Mouse (Mus musculus) megakaryocyte, embryonic 14.5 days (primary cell): ENCODE data around the gene Tmem219. TPM values are rescaled to one million over a fixed set of nuclear protein-coding genes. Genes with fewer than 3 reads are reported as not detected.
A peak's percentile ranks its signal among the peaks of the same experiment; 100 is the strongest.

Experiments
- H3K27me3 ChIP-seq: replicated peaks from 2 replicates; pipeline ENCODE3; 2012; ENCODE audit warnings: inconsistent platforms
- H3K36me3 ChIP-seq: replicated peaks from 2 replicates; pipeline ENCODE3; 2012; ENCODE audit warnings: low read length, inconsistent platforms, mixed read lengths
- H3K4me1 ChIP-seq: 2 replicates; pipeline ENCODE4 v1.6.1; 2012; ENCODE audit warnings: inconsistent platforms
- H3K4me3 ChIP-seq: replicated peaks from 2 replicates; pipeline ENCODE3; 2012; ENCODE audit warnings: moderate library complexity, mild to moderate bottlenecking, inconsistent platforms
- H3K9me3 ChIP-seq: 2 replicates; pipeline ENCODE4 v1.6.1; 2012; ENCODE audit warnings: inconsistent platforms
- FLI1 ChIP-seq: IDR thresholded peaks from 2 replicates; pipeline ENCODE4 v1.6.1; 2012; ENCODE audit warnings: low read length, inconsistent platforms, mixed read lengths
- GATA1 ChIP-seq: IDR thresholded peaks from 3 replicates; pipeline ENCODE4 v1.6.1; 2012; ENCODE audit warnings: mixed read lengths, low read length, inconsistent platforms, borderline replicate concordance
- polyA plus RNA-seq: library from polyadenylated mRNA; stranded (reverse); fragments of >175 nt; gene quantifications from 2 replicates; pipeline ENCODE4 v1.2.3, GENCODE M21; 2012; ENCODE audit warnings: low replicate concordance; ENCODE audit not compliant: insufficient read depth

The Tmem219 gene
- polyA plus RNA-seq, 1 experiment = 50.9 TPM

- Histone ChIP-seq H3K4me1 (peaks cover 61% of the 10 kb centered on the region), H3K36me3 (peaks cover 96% of the 10 kb centered on the region)
- TF ChIP-seq FLI1 = no peak
- TF ChIP-seq GATA1 = no peak
These were observed 55.2 kb downstream of the Tmem219 start for GRCm38 (mm10) chr7:126867534-126867933.

GRCm38 (mm10) chr7:126863791-126864190 lies 58.9 kb downstream of the Tmem219 start:
- peaks cover 78% of the 10 kb centered on the region for H3K36me3 ChIP-seq
- H3K27me3 ChIP-seq = no peaks in the 10 kb centered on the region
- peak overlapping the region; percentile 67 for H3K4me3 ChIP-seq
- H3K4me1 ChIP-seq = peaks cover 47% of the 10 kb centered on the region
- H3K9me3 ChIP-seq = peaks cover 3% of the 10 kb centered on the region; the same call in 1 of the 2 replicates
- TF ChIP-seq GATA1 = no peak
- no peak for TF ChIP-seq FLI1

More at GRCm38 (mm10) chr7:126867534-126867933, 55.2 kb downstream of the Tmem219 start:
- H3K27me3 ChIP-seq = no peaks in the 10 kb centered on the region
- no peak overlapping the region for H3K4me3 ChIP-seq
- H3K9me3 ChIP-seq = peaks cover 3% of the 10 kb centered on the region; the same call in 1 of the 2 replicates

GRCm38 (mm10) chr7:126862147-126862784 lies 60.5 kb downstream of the Tmem219 start, which contains the start of gene Ino80e:
Ino80e (minus strand) TSS chr7:126862377.
- H3K4me1 ChIP-seq = peaks cover 51% of the 10 kb centered on the region

GRCm38 (mm10) chr7:126861429-126862130 lies 61.1 kb downstream of the Tmem219 start, which contains the start of gene Hirip3:
Hirip3 (plus strand) TSS chr7:126861972.
- peaks cover 78% of the 10 kb centered on the region for H3K36me3 ChIP-seq
- peaks cover 3% of the 10 kb centered on the region; the same call in 1 of the 2 replicates for H3K9me3 ChIP-seq
- H3K4me1 ChIP-seq = peaks cover 54% of the 10 kb centered on the region
- TF ChIP-seq GATA1 (no peak), FLI1 (no peak)
- no peaks in the 10 kb centered on the region for H3K27me3 ChIP-seq
- peak within 1 kb of the TSS; percentile 95 for H3K4me3 ChIP-seq

More at GRCm38 (mm10) chr7:126862147-126862784, 60.5 kb downstream of the Tmem219 start, which contains the start of gene Ino80e:
- H3K9me3 ChIP-seq = peaks cover 3% of the 10 kb centered on the region; the same call in 1 of the 2 replicates
- no peak; the same call in 1 of the 2 replicates for TF ChIP-seq FLI1
- no peak for TF ChIP-seq GATA1
- H3K27me3 ChIP-seq = no peaks in the 10 kb centered on the region
- peaks cover 78% of the 10 kb centered on the region for H3K36me3 ChIP-seq
- peak within 1 kb of the TSS; percentile 95 for H3K4me3 ChIP-seq

GRCm38 (mm10) chr7:126860987-126861386 lies 61.7 kb downstream of the Tmem219 start:
- no peaks in the 10 kb centered on the region for H3K27me3 ChIP-seq
- peaks cover 78% of the 10 kb centered on the region for H3K36me3 ChIP-seq
- H3K9me3 ChIP-seq = peaks cover 3% of the 10 kb centered on the region; the same call in 1 of the 2 replicates
- peaks cover 51% of the 10 kb centered on the region for H3K4me1 ChIP-seq
- H3K4me3 ChIP-seq = peak overlapping the region; percentile 95
- no peak for TF ChIP-seq GATA1
- no peak for TF ChIP-seq FLI1

GRCm38 (mm10) chr7:126856741-126857420 lies 65.8 kb downstream of the Tmem219 start:
- H3K4me1 ChIP-seq = peaks cover 32% of the 10 kb centered on the region

GRCm38 (mm10) chr7:126855641-126856040 lies 67.1 kb downstream of the Tmem219 start:
- no peaks in the 10 kb centered on the region for H3K9me3 ChIP-seq
- TF ChIP-seq FLI1 (no peak), GATA1 (no peak)
- no peak overlapping the region for H3K4me3 ChIP-seq
- peaks cover 25% of the 10 kb centered on the region for H3K4me1 ChIP-seq
- peaks cover 99% of the 10 kb centered on the region for H3K36me3 ChIP-seq
- no peaks in the 10 kb centered on the region for H3K27me3 ChIP-seq

More at GRCm38 (mm10) chr7:126856741-126857420, 65.8 kb downstream of the Tmem219 start:
- TF ChIP-seq FLI1 (no peak), GATA1 (no peak)
- Histone ChIP-seq H3K4me3 (no peak overlapping the region), H3K27me3 (no peaks in the 10 kb centered on the region), H3K9me3 (no peaks in the 10 kb centered on the region), H3K36me3 (peaks cover 89% of the 10 kb centered on the region)

GRCm38 (mm10) chr7:126853454-126853853 lies 69.3 kb downstream of the Tmem219 start:
- H3K9me3 ChIP-seq = no peaks in the 10 kb centered on the region
- TF ChIP-seq GATA1 (no peak), FLI1 (no peak)
- H3K27me3 ChIP-seq = peaks cover 21% of the 10 kb centered on the region
- no peak overlapping the region for H3K4me3 ChIP-seq
- peaks cover 78% of the 10 kb centered on the region for H3K36me3 ChIP-seq
- peaks cover 23% of the 10 kb centered on the region for H3K4me1 ChIP-seq

- peaks cover 26% of the 10 kb centered on the region for H3K4me1 ChIP-seq
- no peak for TF ChIP-seq GATA1
- TF ChIP-seq FLI1 = no peak
- H3K36me3 ChIP-seq = peaks cover 55% of the 10 kb centered on the region
- peaks cover 43% of the 10 kb centered on the region for H3K27me3 ChIP-seq
- no peaks in the 10 kb centered on the region; the same call in 1 of the 2 replicates for H3K9me3 ChIP-seq
- H3K4me3 ChIP-seq = no peak overlapping the region
These were observed 71.5 kb downstream of the Tmem219 start for GRCm38 (mm10) chr7:126851192-126851591.
